9 mouse cellular contexts compared by ENCODE assay signal in genomic region chr10:61211743-61212142, GRCm38 (mm10). TPM values are rescaled to one million over a fixed set of nuclear protein-coding genes. Genes with fewer than 3 reads are reported as not detected.
A peak's percentile ranks its signal among the peaks of the same experiment; 100 is the strongest.
DNase-seq lines count a peak whose midpoint lies in the region; ATAC-seq and TF ChIP-seq lines count a peak whose summit lies in the region.
"Had no signal": no experiment of that assay in that cellular context is flagged by ENCODE, and none has a peak within 500 bp of the region (broad histone marks: within the 10 kb centered on the region; RNA-seq: fewer than 3 reads in every experiment).

No protein-coding gene starts in this region.

- no peak for TF ChIP-seq POLR2A in cerebellum, adult 2 months (IDR thresholded peaks at IDR 0.05; ENCODE audit: borderline replicate concordance, insufficient read depth, low read length)

- no peaks in the 10 kb centered on the region for H3K4me1 ChIP-seq in kidney, embryonic 14.5 days (ENCODE audit: control insufficient read depth, insufficient read depth, low read length)
- H3K4me1 ChIP-seq in cerebellum, adult 2 months (ENCODE audit: control insufficient read depth, insufficient read depth, low read length) = no peaks in the 10 kb centered on the region

- WGBS in kidney, embryonic 14.5 days = 10% methylated on average over 13 of the region's 13 CpGs
- WGBS in cerebellum, adult 2 months = 12% methylated on average over 13 of the region's 13 CpGs

- H3K27me3 ChIP-seq in kidney, embryonic 14.5 days (ENCODE audit: control insufficient read depth, insufficient read depth, low read length) = no peaks in the 10 kb centered on the region
- H3K27me3 ChIP-seq in cerebellum, adult 2 months (ENCODE audit: control insufficient read depth, insufficient read depth, low read length) = no peaks in the 10 kb centered on the region

- no peak overlapping the region for H3K4me3 ChIP-seq in kidney, embryonic 14.5 days (ENCODE audit: low read length)
- H3K4me3 ChIP-seq in cerebellum, adult 2 months (replicated peaks; ENCODE audit: insufficient read depth, low read depth, low read length) = no peak overlapping the region

- H3K9ac ChIP-seq in kidney, embryonic 14.5 days (ENCODE audit: low read depth, low read length) = no peak overlapping the region

- no peak for ATAC-seq in kidney, embryonic 14.5 days (ENCODE audit: low FRiP score, low TSS enrichment)
- peak; percentile 77 for ATAC-seq in megakaryocyte, adult 5-6 weeks (ENCODE audit: poor library complexity, severe bottlenecking)

- peak; percentile 52 for DNase-seq in kidney, adult 18-20 months
- peak; percentile 37 for DNase-seq in MN1 (ENCODE audit: low spot score)
- DNase-seq in cerebellum, adult 2 months = peak; percentile 59 to 62
- DNase-seq in frontal cortex, postnatal 14 days (ENCODE audit: low spot score in 2 of 2) = peak; percentile 24 to 36
- peak; percentile 28 to 30 for DNase-seq in layer of hippocampus, adult 8-10 months (ENCODE audit: low spot score in 2 of 2)
- DNase-seq in thymus, postnatal 36 days = peak; percentile 54 to 57

- peak; percentile 68; the same call in 1 of the 2 replicates for TF ChIP-seq CTCF in cerebellum, adult 2 months (IDR thresholded peaks at IDR 0.05; ENCODE audit: borderline replicate concordance, insufficient read depth, low read depth, low read length)

- no peaks in the 10 kb centered on the region for H3K36me3 ChIP-seq in kidney, embryonic 14.5 days (ENCODE audit: control insufficient read depth, insufficient read depth, low read length)

- no peaks in the 10 kb centered on the region for H3K9me3 ChIP-seq in kidney, embryonic 14.5 days (ENCODE audit: control insufficient read depth, low read length)

- no peak overlapping the region for H3K4me2 ChIP-seq in kidney, embryonic 14.5 days (replicated peaks; ENCODE audit: low read depth, low read length)

- H3K27ac ChIP-seq in kidney, embryonic 14.5 days (ENCODE audit: low read depth, low read length) = no peak overlapping the region
- H3K27ac ChIP-seq in cerebellum, adult 2 months (ENCODE audit: insufficient read depth, low read length) = no peak overlapping the region

RNA-seq across cellular contexts. Expression of gene Tbata, which starts 40.0 kb away (rescaled TPM):
- not detected in 2 replicates for polyA plus RNA-seq in kidney, embryonic 14.5 days (2014; fragmentation: Nextera tagmentation; extraction: Ambion mirVana)
- 38.2 and 43.5 TPM in 2 replicates for polyA plus RNA-seq in cerebellum, adult 2 months (2012; rRNA removed)
- total RNA-seq in layer of hippocampus, adult 8-10 months (2022) = 1 to 10 TPM; 6.5 to 9.7 (median 9.6) TPM
- total RNA-seq in megakaryocyte, adult 5-6 weeks (2015) = not detected in 2 replicates
- not detected in 2 replicates for total RNA-seq in megakaryocyte, adult 5-6 weeks (2017)
- total RNA-seq: neutrophil, adult 5-6 weeks had no signal

Comparison
In these comparisons a context has a peak if more than half of its experiments do, and no peak if none do; other contexts are left out.
1. RNA of gene Tbata, which starts 40.0 kb away (total RNA-seq): 6.5 to 9.7 TPM in layer of hippocampus, adult 8-10 months; not detected in megakaryocyte, adult 5-6 weeks; every median in the first group is over 4 times any median in the second.
2. Peak in every context shown above with its lines, with median percentiles within 50 percentile points of each other: DNase-seq.